Mouse (Mus musculus): Measurements from ENCODE around the gene Papss2. TPM values are rescaled to one million over a fixed set of nuclear protein-coding genes. Genes with fewer than 3 reads are reported as not detected.

The Papss2 gene
- 4.1 and 4.2 TPM in 2 replicates for polyA plus RNA-seq (2011; ENCODE audit: insufficient read depth, insufficient read length, low read depth, missing spikeins)

- no peaks in the 10 kb centered on the region for H3K36me3 ChIP-seq (ENCODE audit: control insufficient read depth, insufficient read depth, low read length, poor library complexity, severe bottlenecking)
- peak within 1 kb of the TSS; percentile 83 for H3K4me3 ChIP-seq (ENCODE audit: low read depth, low read length)
- H3K9ac ChIP-seq (ENCODE audit: low read depth, poor library complexity, severe bottlenecking): peak within 1 kb of the TSS; percentile 75
- H3K27me3 ChIP-seq (ENCODE audit: control insufficient read depth, insufficient read depth, low read length, poor library complexity, severe bottlenecking): peaks cover 18% of the 10 kb centered on the region
- TF ChIP-seq POLR2A (IDR thresholded peaks at IDR 0.05; ENCODE audit: insufficient read depth, low read length): no peak
- no peak for TF ChIP-seq CTCF (IDR thresholded peaks at IDR 0.05; ENCODE audit: low read depth, low read length)
- H3K27ac ChIP-seq (ENCODE audit: insufficient read depth, low read length): no peak within 1 kb of the TSS
- H3K9me3 ChIP-seq (replicated peaks; ENCODE audit: control insufficient read depth, insufficient read depth, low read length, poor library complexity, severe bottlenecking): no peaks in the 10 kb centered on the region
- no peaks in the 10 kb centered on the region for H3K4me1 ChIP-seq (ENCODE audit: control insufficient read depth, insufficient read depth, low read length)
Measured at GRCm38 (mm10) chr19:32595506-32596286, at the start of gene Papss2. Papss2 (plus strand) TSS chr19:32595790.

GRCm38 (mm10) chr19:32547396-32547795 lies 48.2 kb upstream of the Papss2 start:
- H3K9me3 ChIP-seq (replicated peaks; ENCODE audit: control insufficient read depth, insufficient read depth, low read length, poor library complexity, severe bottlenecking): no peaks in the 10 kb centered on the region
- H3K4me3 ChIP-seq (ENCODE audit: low read depth, low read length): no peak overlapping the region
- H3K9ac ChIP-seq (ENCODE audit: low read depth, poor library complexity, severe bottlenecking): no peak overlapping the region
- no peaks in the 10 kb centered on the region for H3K27me3 ChIP-seq (ENCODE audit: control insufficient read depth, insufficient read depth, low read length, poor library complexity, severe bottlenecking)
- H3K36me3 ChIP-seq (ENCODE audit: control insufficient read depth, insufficient read depth, low read length, poor library complexity, severe bottlenecking): no peaks in the 10 kb centered on the region
- no peaks in the 10 kb centered on the region for H3K4me1 ChIP-seq (ENCODE audit: control insufficient read depth, insufficient read depth, low read length)
- H3K27ac ChIP-seq (ENCODE audit: insufficient read depth, low read length): no peak overlapping the region
- TF ChIP-seq POLR2A (IDR thresholded peaks at IDR 0.05; ENCODE audit: insufficient read depth, low read length): no peak
- no peak for TF ChIP-seq EP300 (IDR thresholded peaks at IDR 0.05; ENCODE audit: insufficient read depth, low read depth, low read length)
- no peak for TF ChIP-seq CTCF (IDR thresholded peaks at IDR 0.05; ENCODE audit: low read depth, low read length)

GRCm38 (mm10) chr19:32548202-32548601 lies 47.4 kb upstream of the Papss2 start:
- H3K27ac ChIP-seq (ENCODE audit: insufficient read depth, low read length): no peak overlapping the region
- TF ChIP-seq EP300 (IDR thresholded peaks at IDR 0.05; ENCODE audit: insufficient read depth, low read depth, low read length): no peak
- TF ChIP-seq CTCF (IDR thresholded peaks at IDR 0.05; ENCODE audit: low read depth, low read length): no peak
- no peak for TF ChIP-seq POLR2A (IDR thresholded peaks at IDR 0.05; ENCODE audit: insufficient read depth, low read length)
- H3K4me1 ChIP-seq (ENCODE audit: control insufficient read depth, insufficient read depth, low read length): no peaks in the 10 kb centered on the region
- no peaks in the 10 kb centered on the region for H3K27me3 ChIP-seq (ENCODE audit: control insufficient read depth, insufficient read depth, low read length, poor library complexity, severe bottlenecking)
- H3K36me3 ChIP-seq (ENCODE audit: control insufficient read depth, insufficient read depth, low read length, poor library complexity, severe bottlenecking): no peaks in the 10 kb centered on the region
- H3K9ac ChIP-seq (ENCODE audit: low read depth, poor library complexity, severe bottlenecking): no peak overlapping the region
- H3K9me3 ChIP-seq (replicated peaks; ENCODE audit: control insufficient read depth, insufficient read depth, low read length, poor library complexity, severe bottlenecking): no peaks in the 10 kb centered on the region
- no peak overlapping the region for H3K4me3 ChIP-seq (ENCODE audit: low read depth, low read length)

- no peak for TF ChIP-seq POLR2A (IDR thresholded peaks at IDR 0.05; ENCODE audit: insufficient read depth, low read length)
- TF ChIP-seq CTCF (IDR thresholded peaks at IDR 0.05; ENCODE audit: low read depth, low read length): no peak
- TF ChIP-seq EP300 (IDR thresholded peaks at IDR 0.05; ENCODE audit: insufficient read depth, low read depth, low read length): no peak
- no peaks in the 10 kb centered on the region for H3K4me1 ChIP-seq (ENCODE audit: control insufficient read depth, insufficient read depth, low read length)
- no peaks in the 10 kb centered on the region for H3K36me3 ChIP-seq (ENCODE audit: control insufficient read depth, insufficient read depth, low read length, poor library complexity, severe bottlenecking)
- H3K27me3 ChIP-seq (ENCODE audit: control insufficient read depth, insufficient read depth, low read length, poor library complexity, severe bottlenecking): no peaks in the 10 kb centered on the region
- H3K27ac ChIP-seq (ENCODE audit: insufficient read depth, low read length): no peak overlapping the region
- H3K9ac ChIP-seq (ENCODE audit: low read depth, poor library complexity, severe bottlenecking): no peak overlapping the region
- H3K4me3 ChIP-seq (ENCODE audit: low read depth, low read length): no peak overlapping the region
- no peaks in the 10 kb centered on the region for H3K9me3 ChIP-seq (replicated peaks; ENCODE audit: control insufficient read depth, insufficient read depth, low read length, poor library complexity, severe bottlenecking)
Measured at GRCm38 (mm10) chr19:32550446-32550845, 45.1 kb upstream of the Papss2 start.

GRCm38 (mm10) chr19:32551442-32551841 lies 44.1 kb upstream of the Papss2 start:
- H3K4me1 ChIP-seq (ENCODE audit: control insufficient read depth, insufficient read depth, low read length): no peaks in the 10 kb centered on the region
- H3K27me3 ChIP-seq (ENCODE audit: control insufficient read depth, insufficient read depth, low read length, poor library complexity, severe bottlenecking): no peaks in the 10 kb centered on the region
- no peaks in the 10 kb centered on the region for H3K9me3 ChIP-seq (replicated peaks; ENCODE audit: control insufficient read depth, insufficient read depth, low read length, poor library complexity, severe bottlenecking)
- no peak overlapping the region for H3K4me3 ChIP-seq (ENCODE audit: low read depth, low read length)
- TF ChIP-seq CTCF (IDR thresholded peaks at IDR 0.05; ENCODE audit: low read depth, low read length): no peak
- TF ChIP-seq POLR2A (IDR thresholded peaks at IDR 0.05; ENCODE audit: insufficient read depth, low read length): no peak
- no peak for TF ChIP-seq EP300 (IDR thresholded peaks at IDR 0.05; ENCODE audit: insufficient read depth, low read depth, low read length)
- no peaks in the 10 kb centered on the region for H3K36me3 ChIP-seq (ENCODE audit: control insufficient read depth, insufficient read depth, low read length, poor library complexity, severe bottlenecking)
- no peak overlapping the region for H3K9ac ChIP-seq (ENCODE audit: low read depth, poor library complexity, severe bottlenecking)
- H3K27ac ChIP-seq (ENCODE audit: insufficient read depth, low read length): no peak overlapping the region

- Histone ChIP-seq H3K4me1 (ENCODE audit: control insufficient read depth, insufficient read depth, low read length) (no peaks in the 10 kb centered on the region), H3K4me3 (ENCODE audit: low read depth, low read length) (no peak overlapping the region), H3K27me3 (ENCODE audit: control insufficient read depth, insufficient read depth, low read length, poor library complexity, severe bottlenecking) (no peaks in the 10 kb centered on the region), H3K9ac (ENCODE audit: low read depth, poor library complexity, severe bottlenecking) (no peak overlapping the region), H3K27ac (ENCODE audit: insufficient read depth, low read length) (no peak overlapping the region), H3K36me3 (ENCODE audit: control insufficient read depth, insufficient read depth, low read length, poor library complexity, severe bottlenecking) (no peaks in the 10 kb centered on the region), H3K9me3 (replicated peaks; ENCODE audit: control insufficient read depth, insufficient read depth, low read length, poor library complexity, severe bottlenecking) (no peaks in the 10 kb centered on the region)
- TF ChIP-seq CTCF (IDR thresholded peaks at IDR 0.05; ENCODE audit: low read depth, low read length) (no peak), POLR2A (IDR thresholded peaks at IDR 0.05; ENCODE audit: insufficient read depth, low read length) (no peak), EP300 (IDR thresholded peaks at IDR 0.05; ENCODE audit: insufficient read depth, low read depth, low read length) (no peak)
Measured at GRCm38 (mm10) chr19:32552106-32552505, 43.5 kb upstream of the Papss2 start.

Measured in ES-Bruce4 (cell line).